Mouse (Mus musculus): ENCODE results near the gene Dock4.
"Not testable (repeated sequence)": the region's sequence is repeated elsewhere in the genome, so short reads cannot be mapped to it uniquely, and the experiment has no call there.

The Dock4 gene

DNA sequence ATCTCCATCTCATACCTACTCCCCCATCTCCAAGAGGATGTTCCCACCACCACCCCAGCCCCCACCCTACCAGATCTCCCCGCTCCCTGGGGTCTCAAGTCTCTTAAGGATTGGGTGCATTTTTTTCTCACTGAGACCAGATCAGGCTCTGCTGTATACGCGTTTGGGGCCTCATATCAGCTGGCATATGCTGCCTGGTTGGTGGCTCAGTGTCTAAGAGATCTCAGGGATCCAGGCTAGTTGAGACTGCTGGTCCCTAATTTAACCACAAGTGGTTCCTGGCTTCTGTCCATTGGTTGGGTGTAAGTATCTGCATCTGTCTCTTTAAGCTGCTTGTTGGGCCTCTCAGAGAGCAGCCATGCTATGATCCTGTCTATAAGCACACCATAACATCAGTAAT lies 427.0 kb downstream of the Dock4 start:
- in situ Hi-C loops (cut with MboI, MseI), result no loop called here

DNA sequence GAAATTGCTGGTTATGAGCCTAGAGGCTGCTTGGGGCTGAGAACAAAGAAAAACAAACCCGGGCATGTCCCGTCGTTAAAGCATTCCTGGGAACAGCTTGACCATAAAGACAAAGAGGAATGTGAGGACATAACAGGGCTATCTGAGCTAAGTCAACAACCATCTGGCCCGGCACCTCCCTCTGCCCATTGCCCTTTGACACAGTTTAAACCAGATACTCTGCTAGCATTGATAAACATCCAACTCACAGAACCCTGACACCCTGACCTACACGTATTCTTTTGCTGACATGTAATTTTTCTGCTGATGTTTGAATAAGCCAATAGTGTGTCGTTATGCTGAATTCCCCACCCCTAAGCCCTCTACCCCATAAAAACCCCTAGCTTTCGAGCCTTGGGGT lies 427.5 kb downstream of the Dock4 start:
- in situ Hi-C loops (cut with MboI, MseI), result not testable (repeated sequence)

DNA sequence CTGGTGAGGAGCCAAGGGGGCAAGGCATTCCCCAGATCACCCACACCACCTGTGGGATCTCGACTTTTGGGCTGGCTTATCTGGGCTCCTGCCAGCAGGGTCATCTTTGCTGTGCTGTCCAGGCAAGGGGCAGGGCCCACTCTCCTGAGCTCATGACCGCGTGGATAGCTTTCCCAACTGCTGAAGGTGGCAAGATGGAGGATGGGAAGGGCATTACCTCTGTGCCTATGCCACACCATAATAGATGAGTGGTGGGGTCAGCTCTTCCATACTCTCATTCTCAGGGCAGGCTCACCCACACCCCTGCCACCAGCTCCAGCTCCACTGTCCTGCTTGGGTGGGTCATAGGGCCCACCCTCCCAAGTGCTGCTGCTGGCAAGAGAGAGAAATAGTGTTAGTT lies 439.2 kb downstream of the Dock4 start:
- in situ Hi-C loops (cut with MboI, MseI), result no loop called here

DNA sequence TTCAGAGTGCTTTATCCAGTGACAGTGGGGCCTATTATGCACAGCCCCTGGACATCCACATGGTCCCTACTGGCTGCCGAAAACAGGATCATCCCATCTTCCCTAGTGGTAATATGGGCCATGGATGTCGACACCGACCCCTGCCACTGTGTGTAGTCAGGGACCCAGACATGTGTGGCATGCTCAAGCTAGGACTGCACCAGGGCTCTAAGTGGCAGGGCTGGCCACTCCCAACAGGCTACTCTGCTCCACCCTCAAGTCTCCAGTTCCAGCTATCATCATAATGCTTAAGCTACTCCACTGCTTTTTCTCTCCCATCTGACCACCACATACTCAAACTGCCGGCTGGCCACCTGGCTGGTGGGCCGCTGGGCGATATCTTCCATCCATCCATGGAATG lies 439.6 kb downstream of the Dock4 start:
- in situ Hi-C loops (cut with MboI, MseI), result no loop called here

DNA sequence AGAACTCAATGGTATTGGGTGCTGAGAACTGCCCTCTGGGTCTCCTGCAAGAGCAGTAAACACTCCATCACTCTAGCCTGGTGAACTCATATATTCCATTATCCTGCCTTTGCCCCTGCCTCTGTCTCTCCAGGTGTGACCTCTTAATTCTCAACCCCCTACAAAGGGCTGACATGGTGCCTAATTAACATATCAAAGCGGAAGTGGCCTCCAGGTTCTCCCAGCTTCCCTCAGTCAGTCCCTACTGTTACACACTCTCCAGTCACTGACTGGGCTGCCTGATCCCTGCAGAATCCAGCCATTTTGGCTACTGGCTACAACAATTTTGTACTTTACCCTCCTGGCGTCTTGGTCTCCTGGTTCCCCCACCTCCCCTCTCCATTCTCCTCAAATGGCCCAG lies 441.7 kb downstream of the Dock4 start:
- in situ Hi-C loops (cut with MboI, MseI), result no loop called here

GRCm38 (mm10) chr12:40888261-40888791 lies 442.6 kb downstream of the Dock4 start:
- in situ Hi-C loops (cut with MboI, MseI), result no loop called here

- in situ Hi-C loops (cut with MboI, MseI), result no loop called here
These were observed 443.1 kb downstream of the Dock4 start for GRCm38 (mm10) chr12:40888829-40889228.

GRCm38 (mm10) chr12:40889534-40889933 lies 443.8 kb downstream of the Dock4 start:
- in situ Hi-C loops (cut with MboI, MseI), result no loop called here

DNA sequence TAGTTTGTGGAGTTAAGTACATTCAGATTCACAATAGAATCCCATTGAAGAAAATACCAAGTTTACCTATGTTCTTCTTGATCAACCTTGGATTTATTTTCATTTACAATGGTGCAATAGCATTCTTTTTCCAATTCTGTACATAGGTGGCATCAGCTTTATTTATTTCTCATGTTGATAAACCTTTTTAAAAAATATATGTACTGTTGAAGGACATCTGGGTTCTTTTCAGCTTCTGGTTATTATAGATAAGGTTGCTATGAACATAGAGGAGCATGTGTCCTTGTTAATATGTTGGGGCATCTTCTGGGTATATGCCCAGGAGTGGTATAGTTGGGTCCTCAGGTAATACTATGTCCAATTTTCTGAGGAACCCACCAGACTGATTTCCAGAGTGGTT lies 445.4 kb downstream of the Dock4 start:
- in situ Hi-C loops (cut with MboI, MseI), result no loop called here

DNA sequence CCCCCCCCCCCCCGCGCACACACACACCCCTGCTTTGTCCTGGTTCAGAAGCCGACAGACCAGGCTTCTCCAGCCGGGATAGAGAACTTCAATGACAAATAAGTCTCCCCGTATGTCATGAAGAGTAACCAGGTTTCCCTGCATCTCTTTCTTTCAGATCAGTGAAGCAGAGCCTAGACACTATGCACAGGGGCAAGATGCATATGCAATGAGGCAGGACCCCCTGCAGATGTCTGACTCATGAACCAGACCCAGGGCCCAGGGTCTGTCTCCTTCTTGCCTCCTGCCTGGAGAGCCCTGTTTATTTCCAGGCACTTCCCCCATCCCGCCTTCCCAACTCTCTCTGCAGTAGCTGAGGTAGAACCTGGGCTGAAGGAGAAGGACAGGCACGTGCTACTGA lies 448.0 kb downstream of the Dock4 start:
- in situ Hi-C loops (cut with MboI, MseI), result no loop called here

DNA sequence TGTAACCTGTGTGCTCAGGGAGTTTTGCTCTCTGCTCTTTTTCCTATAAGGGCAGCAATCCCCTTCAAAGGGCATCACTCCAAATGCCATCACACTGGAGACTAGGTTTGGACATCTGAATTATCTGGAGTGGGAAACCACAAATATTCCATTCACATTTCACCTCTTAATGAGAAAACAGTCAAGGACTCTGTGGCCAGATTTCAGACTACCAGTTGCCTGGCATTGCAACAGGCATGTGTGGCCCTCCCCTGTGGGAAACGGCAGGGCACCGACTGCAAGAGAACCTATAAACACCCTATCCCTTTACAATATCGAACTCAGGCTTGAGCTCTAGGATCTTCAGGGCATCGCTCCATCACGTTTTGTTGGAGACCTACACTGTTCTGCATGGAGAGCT lies 448.9 kb downstream of the Dock4 start:
- in situ Hi-C loops (cut with MboI, MseI), result no loop called here

Measured in T-helper 2 cell (primary cell).